24 mouse cellular contexts compared by ENCODE assay signal in genomic region chr3:62449871-62450496, GRCm38 (mm10). TPM values are rescaled to one million over a fixed set of nuclear protein-coding genes. Genes with fewer than 3 reads are reported as not detected.
DNase-seq lines count a peak whose midpoint lies in the region; ATAC-seq and TF ChIP-seq lines count a peak whose summit lies in the region.
"Had no signal": no experiment of that assay in that cellular context is flagged by ENCODE, and none has a peak within 500 bp of the region (broad histone marks: within the 10 kb centered on the region; RNA-seq: fewer than 3 reads in every experiment).

No protein-coding gene starts in this region.

- peaks cover 18% of the 10 kb centered on the region for H3K27me3 ChIP-seq in Patski
- H3K27me3 ChIP-seq: embryonic facial prominence, embryonic 13.5 days; heart, embryonic 15.5 days; hindbrain, embryonic 15.5 days; intestine, embryonic 15.5 days; liver, embryonic 13.5 days; stomach, embryonic 15.5 days had no signal

- no peak overlapping the region for H3K4me3 ChIP-seq in left cerebral cortex, adult 2 months
- H3K4me3 ChIP-seq: embryonic facial prominence, embryonic 13.5 days; heart, embryonic 15.5 days; hindbrain, embryonic 15.5 days; intestine, embryonic 15.5 days; limb, embryonic 10.5 days; liver, embryonic 13.5 days; stomach, embryonic 15.5 days had no signal

- intact Hi-C loops in left cerebral cortex, adult 2 months (cut with DNase I) = no loop called here

- in situ Hi-C loops in Patski (cut with MboI; ENCODE audit: low pct_unique_long_range_greater_than_20kb) = loop anchor here (10.0 kb wide), 1 partner anchor 605 kb away; no protein-coding TSS in a partner anchor

- no peak overlapping the region for H3K27ac ChIP-seq in left cerebral cortex, adult 2 months
- H3K27ac ChIP-seq: embryonic facial prominence, embryonic 13.5 days; heart, embryonic 15.5 days; hindbrain, embryonic 15.5 days; intestine, embryonic 15.5 days; limb, embryonic 10.5 days; liver, embryonic 13.5 days; stomach, embryonic 15.5 days had no signal

- CTCF ChIA-PET in Patski (lab: Charles Lee) = interaction anchor here (1.0 to 1.2 kb wide), 3 partner anchors 9 to 52 kb away, joined by 3 to 4 read pairs (median 3); no protein-coding TSS in a partner anchor

- ATAC-seq in Patski = peak; percentile 22
- ATAC-seq: activated CD4-positive, CD25-positive, alpha-beta regulatory T cell, adult 4 months; CD4-positive, CD25-positive, alpha-beta regulatory T cell, adult 4 months; forebrain, embryonic 16.5 days; intestine, embryonic 15.5 days had no signal

- TF ChIP-seq CTCF in left cerebral cortex, adult 2 months (IDR thresholded peaks at IDR 0.05) = peak; percentile 23
- peak; percentile 44 for TF ChIP-seq CTCF in Patski (IDR thresholded peaks at IDR 0.05)

- DNase-seq in left cerebral cortex, adult 2 months (ENCODE audit: extremely low spot score in 1 of 2, low spot score in 2 of 2) = no peak
- DNase-seq in left cerebral cortex, adult 11 months (ENCODE audit: low spot score) = no peak
- DNase-seq in 3T3-L1 (ENCODE audit: low read depth, low spot score) (peak; percentile 23), 416B (ENCODE audit: low read depth) (peak; percentile 17), Patski (ENCODE audit: low read depth, low spot score) (no peak)
- DNase-seq in adrenal gland, postnatal 10 days = no peak
- DNase-seq in adrenal gland, adult 8-10 months = no peak
- DNase-seq: adrenal gland, postnatal 36 days; cerebellum, adult 11-12 months; cerebellum, postnatal 14 days; heart, postnatal 4 days; kidney, postnatal 10 days; liver, embryonic 13.5 days; lung, postnatal 10 days; right cerebral cortex, postnatal 25 days had no signal

- POLR2A ChIA-PET in Patski (lab: Charles Lee) = no interaction called here

RNA-seq across cellular contexts. Expression of gene Dhx36, which starts 56.8 kb away (rescaled TPM):
- 10 to 100 TPM; 53.7 to 55.3 TPM for total RNA-seq in left cerebral cortex, adult 2 months (2021)
- 46.9 TPM for polyA plus RNA-seq in Patski (2021)
- total RNA-seq in adrenal gland, postnatal 10 days (2021) = 10 to 100 TPM; 29.7 to 36.6 TPM
- total RNA-seq in adrenal gland, adult 8-10 months (2022) = 10 to 100 TPM; 34.4 to 46.4 (median 42.1) TPM

Comparison
In these comparisons a context has a peak if more than half of its experiments do, and no peak if none do; other contexts are left out.
1. DNase-seq: peak in 3T3-L1 (single experiment) and 416B (single experiment); none in left cerebral cortex, adult 2 months (0 of 2), left cerebral cortex, adult 11 months (single experiment), Patski (single experiment), adrenal gland, postnatal 10 days (single experiment) and adrenal gland, adult 8-10 months (single experiment).